Mouse (Mus musculus): ENCODE measurements at regions not wholly inside any gene's neighbourhood (a gene's known extent, or its start where the extent isn't known, plus 50 kb on each side); places are given as distances from the start of the nearest gene placed in this dataset.

DNA sequence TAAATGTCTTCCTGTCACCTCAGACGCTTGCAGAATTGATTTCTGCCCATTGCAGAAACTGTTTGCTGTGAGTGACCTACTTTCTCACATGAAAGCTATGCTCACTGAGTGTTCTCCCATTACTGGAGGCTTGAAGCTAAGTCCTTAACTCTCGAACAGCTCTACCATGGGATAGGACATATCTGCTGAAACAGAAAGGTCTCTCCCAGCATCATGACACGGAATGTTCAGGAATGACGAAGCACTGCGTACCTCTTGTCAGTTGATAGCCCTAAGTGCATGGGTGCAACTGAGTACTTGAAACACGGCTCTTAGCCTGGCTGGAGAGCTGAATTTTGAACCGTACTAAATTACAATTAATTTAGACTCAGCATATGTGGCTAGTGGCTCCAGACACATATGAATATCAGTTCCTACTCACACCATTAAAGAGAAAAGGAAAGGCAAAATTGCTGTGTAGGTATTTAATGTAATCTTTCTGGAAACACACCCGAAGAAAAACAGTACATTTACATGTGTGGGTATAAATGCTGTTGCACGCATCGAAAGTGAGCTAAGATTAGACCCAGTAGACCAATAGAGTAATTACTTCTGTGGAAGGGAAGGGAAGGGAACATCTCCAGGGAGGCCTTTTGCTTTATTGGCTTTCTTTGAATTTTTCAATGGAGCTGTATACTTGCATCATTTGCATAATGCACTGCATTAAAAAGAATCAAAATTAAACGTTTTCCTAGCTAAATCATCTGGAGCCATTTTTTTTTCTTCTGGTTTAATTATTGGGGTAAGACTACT, 97.6 kb upstream of the Fhl2 start:
- Histone ChIP-seq H3K36me3 (ENCODE audit: insufficient read depth) (no peaks in the 10 kb centered on the region), H3K9me3 (ENCODE audit: low read length) (no peaks in the 10 kb centered on the region), H3K9ac (no peak overlapping the region), H3K4me3 (ENCODE audit: low read depth, low read length) (no peak overlapping the region), H3K4me1 (ENCODE audit: insufficient read depth) (no peaks in the 10 kb centered on the region), H3K27me3 (ENCODE audit: insufficient read depth, low read length) (no peaks in the 10 kb centered on the region), H3K4me2 (ENCODE audit: low read depth) (no peak overlapping the region), H3K27ac (ENCODE audit: low read depth, low read length) (no peak overlapping the region)
- TF ChIP-seq CTCF (IDR thresholded peaks at IDR 0.05; ENCODE audit: low read depth) = no peak
- WGBS = 77% methylated on average over 11 of the region's 11 CpGs
- no peak for DNase-seq
- no peak for ATAC-seq

DNA sequence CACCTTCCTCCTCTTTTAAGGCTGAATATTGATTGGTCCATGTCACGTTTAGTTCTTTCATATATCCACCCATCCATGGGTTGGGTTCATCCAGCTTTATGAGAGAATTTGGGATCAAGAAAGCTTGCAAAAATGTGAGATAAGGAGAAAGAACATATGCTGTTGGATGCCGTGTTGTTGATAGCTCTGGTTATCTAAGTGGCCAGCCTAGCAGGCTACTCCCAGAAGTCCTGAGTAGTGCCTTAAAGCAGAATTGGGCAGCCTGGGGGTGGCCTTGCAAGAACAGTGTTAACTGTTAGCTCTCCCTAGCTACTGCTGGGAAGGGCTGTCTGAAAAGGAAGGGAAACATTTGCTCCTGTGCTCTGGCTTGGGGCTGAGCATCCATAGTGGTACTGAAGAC, 100.8 kb upstream of the Fhl2 start:
- H3K36me3 ChIP-seq (ENCODE audit: insufficient read depth) = no peaks in the 10 kb centered on the region
- no peak overlapping the region for H3K4me3 ChIP-seq (ENCODE audit: low read depth, low read length)
- DNase-seq = no peak
- no peak for TF ChIP-seq CTCF (IDR thresholded peaks at IDR 0.05; ENCODE audit: low read depth)
- 83% methylated on average over 2 of the region's 2 CpGs for WGBS
- no peak for ATAC-seq
- H3K27ac ChIP-seq (ENCODE audit: low read depth, low read length) = no peak overlapping the region
- H3K4me2 ChIP-seq (ENCODE audit: low read depth) = no peak overlapping the region
- H3K27me3 ChIP-seq (ENCODE audit: insufficient read depth, low read length) = no peaks in the 10 kb centered on the region
- no peaks in the 10 kb centered on the region for H3K9me3 ChIP-seq (ENCODE audit: low read length)
- H3K9ac ChIP-seq = no peak overlapping the region
- no peaks in the 10 kb centered on the region; the same call in 1 of the 2 replicates for H3K4me1 ChIP-seq (ENCODE audit: insufficient read depth)

DNA sequence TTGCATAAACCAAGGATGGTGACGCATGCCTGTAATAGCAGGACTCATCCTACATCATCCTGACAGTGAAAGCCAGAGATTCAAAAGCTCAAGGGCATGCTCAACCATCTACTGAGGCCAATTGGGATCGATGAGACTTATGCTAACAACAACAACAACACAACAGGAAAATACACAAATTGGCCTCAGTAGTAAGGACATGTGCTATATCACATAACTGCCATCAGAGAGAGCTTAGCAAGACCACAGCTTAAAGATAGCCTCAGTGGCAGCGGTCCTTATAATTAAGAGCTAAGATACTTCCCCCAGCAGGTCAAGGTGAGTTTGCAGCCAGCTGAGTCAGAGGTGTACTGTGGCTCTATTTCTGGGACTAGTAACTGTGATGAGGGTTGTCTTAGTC, 102.0 kb upstream of the Fhl2 start:
- H3K4me3 ChIP-seq (ENCODE audit: low read depth, low read length) = no peak overlapping the region
- H3K4me2 ChIP-seq (ENCODE audit: low read depth) = no peak overlapping the region
- H3K27ac ChIP-seq (ENCODE audit: low read depth, low read length) = no peak overlapping the region
- no peak overlapping the region for H3K9ac ChIP-seq
- no peaks in the 10 kb centered on the region; the same call in 1 of the 2 replicates for H3K4me1 ChIP-seq (ENCODE audit: insufficient read depth)
- no peak for DNase-seq
- no peak for ATAC-seq
- H3K27me3 ChIP-seq (ENCODE audit: insufficient read depth, low read length) = no peaks in the 10 kb centered on the region
- no peaks in the 10 kb centered on the region for H3K9me3 ChIP-seq (ENCODE audit: low read length)
- H3K36me3 ChIP-seq (ENCODE audit: insufficient read depth) = no peaks in the 10 kb centered on the region
- TF ChIP-seq CTCF (IDR thresholded peaks at IDR 0.05; ENCODE audit: low read depth) = no peak
- 91% methylated on average over 3 of the region's 3 CpGs for WGBS

DNA sequence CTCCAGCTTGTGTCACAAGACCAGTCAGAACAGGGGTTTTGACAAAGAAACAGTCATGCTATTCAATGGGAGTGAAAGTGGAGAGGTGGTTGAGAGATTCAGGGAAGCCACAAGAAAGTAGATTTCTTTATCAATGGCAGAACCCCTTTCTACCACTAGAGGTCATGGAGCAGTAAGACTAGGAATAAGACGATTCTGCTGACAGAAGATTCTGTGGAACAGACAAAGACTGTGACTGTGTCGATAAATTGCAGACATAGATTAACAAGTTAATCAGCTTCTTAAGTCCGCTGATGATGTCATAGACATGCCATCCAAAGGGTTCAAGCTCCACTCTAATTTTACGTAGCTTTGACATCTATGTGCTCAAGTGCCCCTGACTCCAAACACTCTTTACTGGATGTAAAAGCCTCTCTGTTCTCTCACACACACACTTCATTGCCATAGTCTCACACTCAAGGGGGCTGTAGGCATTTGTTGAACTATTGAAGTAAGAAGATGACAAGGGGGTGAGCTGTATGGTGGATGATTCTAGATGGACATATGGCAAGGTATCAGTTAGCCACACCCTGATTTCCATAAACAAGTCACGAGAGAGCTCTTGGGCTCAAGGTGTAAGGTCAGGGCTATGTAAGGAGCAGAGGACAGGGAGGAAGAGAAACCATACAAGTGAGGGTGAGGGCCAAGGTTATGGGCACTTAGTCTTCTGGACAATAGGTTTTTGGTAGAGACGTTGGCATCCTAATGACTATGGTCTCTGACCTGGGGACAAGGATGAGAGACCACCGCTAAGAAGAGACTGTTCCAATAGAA, 102.9 kb upstream of the Fhl2 start:
- H3K36me3 ChIP-seq (ENCODE audit: insufficient read depth) = no peaks in the 10 kb centered on the region
- H3K4me2 ChIP-seq (ENCODE audit: low read depth) = no peak overlapping the region
- DNase-seq (peak; percentile 76), ATAC-seq (peak; percentile 92)
- no peaks in the 10 kb centered on the region for H3K9me3 ChIP-seq (ENCODE audit: low read length)
- peak; percentile 91 for TF ChIP-seq CTCF (IDR thresholded peaks at IDR 0.05; ENCODE audit: low read depth)
- H3K27me3 ChIP-seq (ENCODE audit: insufficient read depth, low read length) = no peaks in the 10 kb centered on the region
- H3K9ac ChIP-seq = no peak overlapping the region
- 49% methylated on average over 7 of the region's 7 CpGs for WGBS
- H3K4me3 ChIP-seq (ENCODE audit: low read depth, low read length) = no peak overlapping the region
- no peaks in the 10 kb centered on the region; the same call in 1 of the 2 replicates for H3K4me1 ChIP-seq (ENCODE audit: insufficient read depth)
- no peak overlapping the region for H3K27ac ChIP-seq (ENCODE audit: low read depth, low read length)

DNA sequence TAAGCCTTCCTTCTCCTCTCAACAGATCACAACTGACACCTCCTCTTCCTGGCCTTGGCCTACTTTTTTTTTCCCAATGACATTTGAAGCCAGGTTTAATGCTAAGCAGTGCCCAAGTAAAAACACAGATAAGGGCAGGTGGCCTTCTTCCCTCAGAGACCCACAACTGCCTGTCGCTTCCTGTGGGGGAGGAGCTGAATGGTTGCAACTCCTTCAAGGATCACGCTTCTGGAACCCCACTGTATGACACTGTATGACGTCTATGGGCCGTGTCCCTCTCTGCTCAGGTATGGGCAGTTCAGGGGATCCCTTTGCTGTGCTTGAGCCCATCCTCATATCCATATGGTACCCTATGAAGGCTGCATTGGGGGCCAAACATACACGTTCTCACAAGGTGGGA, 103.9 kb upstream of the Fhl2 start:
- no peak overlapping the region for H3K27ac ChIP-seq (ENCODE audit: low read depth, low read length)
- H3K4me1 ChIP-seq (ENCODE audit: insufficient read depth) = no peaks in the 10 kb centered on the region; the same call in 1 of the 2 replicates
- no peaks in the 10 kb centered on the region for H3K9me3 ChIP-seq (ENCODE audit: low read length)
- no peak overlapping the region for H3K9ac ChIP-seq
- no peak for TF ChIP-seq CTCF (IDR thresholded peaks at IDR 0.05; ENCODE audit: low read depth)
- no peak overlapping the region for H3K4me2 ChIP-seq (ENCODE audit: low read depth)
- 90% methylated on average over 5 of the region's 5 CpGs for WGBS
- H3K36me3 ChIP-seq (ENCODE audit: insufficient read depth) = no peaks in the 10 kb centered on the region
- DNase-seq = no peak
- H3K4me3 ChIP-seq (ENCODE audit: low read depth, low read length) = no peak overlapping the region
- H3K27me3 ChIP-seq (ENCODE audit: insufficient read depth, low read length) = no peaks in the 10 kb centered on the region
- ATAC-seq = no peak

DNA sequence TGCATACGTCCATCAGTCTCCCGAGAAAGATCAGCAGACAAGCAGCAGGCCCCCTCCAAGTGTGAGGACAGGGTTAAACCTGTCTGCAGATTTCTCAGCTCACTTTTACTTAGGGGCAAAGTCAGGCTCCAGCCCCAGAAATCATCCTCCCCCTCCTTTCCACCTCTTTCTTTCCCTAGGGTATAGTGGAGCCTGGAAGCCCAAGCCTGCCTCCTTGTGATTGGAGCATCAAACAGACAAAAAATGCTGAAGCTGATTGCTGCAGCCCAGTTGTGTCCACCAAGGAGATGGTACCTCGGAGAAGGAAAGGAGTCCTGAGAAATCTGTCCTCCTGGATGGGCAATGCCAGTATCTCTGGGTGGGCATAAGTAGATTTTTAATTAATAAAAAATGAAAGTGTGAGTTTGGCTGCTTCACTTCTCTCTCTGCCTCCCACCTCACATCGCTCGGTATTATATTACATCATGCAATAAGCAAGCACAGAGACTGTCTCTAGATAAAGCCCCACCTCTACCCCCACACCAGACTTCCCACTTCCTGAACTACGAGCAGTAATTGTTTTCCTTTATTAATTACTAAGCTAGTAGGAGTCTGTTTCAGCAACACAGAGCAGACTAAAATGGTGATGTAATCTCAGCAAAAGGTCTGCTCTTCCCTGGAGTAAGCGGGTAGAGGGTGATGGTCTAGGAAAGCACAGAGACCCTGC, 105.2 kb upstream of the Fhl2 start:
- Histone ChIP-seq H3K27me3 (ENCODE audit: insufficient read depth, low read length) (no peaks in the 10 kb centered on the region), H3K9me3 (ENCODE audit: low read length) (no peaks in the 10 kb centered on the region), H3K36me3 (ENCODE audit: insufficient read depth) (no peaks in the 10 kb centered on the region), H3K4me2 (ENCODE audit: low read depth) (no peak overlapping the region), H3K9ac (no peak overlapping the region), H3K4me1 (ENCODE audit: insufficient read depth) (no peaks in the 10 kb centered on the region; the same call in 1 of the 2 replicates), H3K27ac (ENCODE audit: low read depth, low read length) (no peak overlapping the region), H3K4me3 (ENCODE audit: low read depth, low read length) (no peak overlapping the region)
- WGBS = 70% methylated on average over 7 of the region's 7 CpGs
- ATAC-seq = no peak
- DNase-seq = no peak
- TF ChIP-seq CTCF (IDR thresholded peaks at IDR 0.05; ENCODE audit: low read depth) = no peak
